Mouse (Mus musculus) stomach, postnatal 0 days (tissue): ENCODE data around the gene Psmg3.

Experiments
- CTCF ChIP-seq: IDR thresholded peaks from 2 replicates; pipeline ENCODE4 v1.5.1; 2016; ENCODE audit warnings: antibody characterized with exemption, low read depth, mild to moderate bottlenecking, moderate library complexity
- EP300 ChIP-seq: optimal IDR thresholded peaks from 2 replicates; pipeline ENCODE3; 2016; ENCODE audit warnings: antibody characterized with exemption

GRCm38 (mm10) chr5:139797473-139798167 lies 29.1 kb downstream of the Psmg3 start:
- no peak for TF ChIP-seq CTCF
- TF ChIP-seq EP300: no peak
